Comparison of ENCODE assay signal across 8 mouse cellular contexts in genomic region chr19:48203928-48204470, GRCm38 (mm10). TPM values are rescaled to one million over a fixed set of nuclear protein-coding genes. Genes with fewer than 3 reads are reported as not detected.
DNase-seq lines count a peak whose midpoint lies in the region; ATAC-seq lines count a peak whose summit lies in the region.

No protein-coding gene starts in this region.

- no peak overlapping the region for H3K27ac ChIP-seq in heart, embryonic 11.5 days (ENCODE audit: low read depth, low read length)
- H3K27ac ChIP-seq in kidney, embryonic 14.5 days (ENCODE audit: low read depth, low read length), result no peak overlapping the region
- no peak overlapping the region for H3K27ac ChIP-seq in limb, embryonic 13.5 days
- 0 out of 2 replicates have a peak overlapping the region, but pooled peaks have one; percentile 83 for H3K27ac ChIP-seq in neural tube, embryonic 15.5 days (replicated peaks)

- peaks cover 53% of the 10 kb centered on the region for H3K27me3 ChIP-seq in heart, embryonic 11.5 days (ENCODE audit: control insufficient read depth, insufficient read depth, low read length)
- peaks cover 30% of the 10 kb centered on the region for H3K27me3 ChIP-seq in kidney, embryonic 14.5 days (ENCODE audit: control insufficient read depth, insufficient read depth, low read length)
- peaks cover 56% of the 10 kb centered on the region for H3K27me3 ChIP-seq in limb, embryonic 13.5 days
- no peaks in the 10 kb centered on the region for H3K27me3 ChIP-seq in neural tube, embryonic 15.5 days (replicated peaks)

- peak overlapping the region; percentile 87 for H3K4me2 ChIP-seq in heart, embryonic 11.5 days
- H3K4me2 ChIP-seq in kidney, embryonic 14.5 days (replicated peaks; ENCODE audit: low read depth, low read length), result peak overlapping the region; percentile 98; the same call in 1 of the 2 replicates
- H3K4me2 ChIP-seq in limb, embryonic 13.5 days (replicated peaks), result peak overlapping the region; percentile 96
- peak overlapping the region; percentile 97 for H3K4me2 ChIP-seq in neural tube, embryonic 15.5 days

- peak; percentile 28 to 35 for DNase-seq in cerebellum, adult 18-20 months
- DNase-seq in cerebellum, adult 11-12 months, result no peak
- DNase-seq in embryo, embryonic 10 days (ENCODE audit: low spot score), result peak; percentile 85
- no peak for DNase-seq in spleen, postnatal 14 days (ENCODE audit: low spot score in 2 of 2)

- 3% methylated on average over 22 of the region's 22 CpGs for WGBS in heart, embryonic 11.5 days (ENCODE audit: insufficient replicate concordance)
- 2% methylated on average over 22 of the region's 22 CpGs for WGBS in kidney, embryonic 14.5 days
- 2% methylated on average over 22 of the region's 22 CpGs for WGBS in limb, embryonic 13.5 days
- 2% methylated on average over 22 of the region's 22 CpGs for WGBS in neural tube, embryonic 15.5 days

- H3K4me3 ChIP-seq in heart, embryonic 11.5 days (ENCODE audit: low read depth, low read length), result 0 out of 2 replicates have a peak overlapping the region, but pooled peaks have one; percentile 5
- H3K4me3 ChIP-seq in kidney, embryonic 14.5 days (ENCODE audit: low read length), result peak overlapping the region; percentile 52; the same call in 1 of the 2 replicates
- H3K4me3 ChIP-seq in limb, embryonic 13.5 days, result peak overlapping the region; percentile 62
- H3K4me3 ChIP-seq in neural tube, embryonic 15.5 days (replicated peaks), result peak overlapping the region; percentile 64

- no peaks in the 10 kb centered on the region for H3K9me3 ChIP-seq in heart, embryonic 11.5 days (replicated peaks; ENCODE audit: control insufficient read depth, low read length)
- H3K9me3 ChIP-seq in kidney, embryonic 14.5 days (ENCODE audit: control insufficient read depth, low read length), result no peaks in the 10 kb centered on the region; the same call in 1 of the 2 replicates
- peaks cover 5% of the 10 kb centered on the region; the same call in 1 of the 2 replicates for H3K9me3 ChIP-seq in limb, embryonic 13.5 days
- H3K9me3 ChIP-seq in neural tube, embryonic 15.5 days (replicated peaks), result no peaks in the 10 kb centered on the region

- H3K9ac ChIP-seq in heart, embryonic 11.5 days (ENCODE audit: low read depth, low read length), result no peak overlapping the region
- H3K9ac ChIP-seq in kidney, embryonic 14.5 days (ENCODE audit: low read depth, low read length), result no peak overlapping the region
- H3K9ac ChIP-seq in limb, embryonic 13.5 days, result no peak overlapping the region
- H3K9ac ChIP-seq in neural tube, embryonic 15.5 days (replicated peaks), result peak overlapping the region; percentile 74

- ATAC-seq in heart, embryonic 11.5 days (replicated peaks; ENCODE audit: insufficient number of reproducible peaks, low FRiP score, low TSS enrichment), result no peak
- no peak for ATAC-seq in kidney, embryonic 14.5 days (ENCODE audit: low FRiP score, low TSS enrichment)
- ATAC-seq in limb, embryonic 13.5 days (ENCODE audit: low FRiP score, low read depth), result 0 out of 2 replicates have a peak, but pooled peaks have one; percentile 12
- no peak; the same call in 1 of the 2 replicates for ATAC-seq in neural tube, embryonic 15.5 days (ENCODE audit: low FRiP score)

- no peaks in the 10 kb centered on the region for H3K36me3 ChIP-seq in heart, embryonic 11.5 days (ENCODE audit: control insufficient read depth, insufficient read depth, low read length)
- no peaks in the 10 kb centered on the region for H3K36me3 ChIP-seq in kidney, embryonic 14.5 days (ENCODE audit: control insufficient read depth, insufficient read depth, low read length)
- H3K36me3 ChIP-seq in limb, embryonic 13.5 days, result no peaks in the 10 kb centered on the region
- no peaks in the 10 kb centered on the region for H3K36me3 ChIP-seq in neural tube, embryonic 15.5 days

- H3K4me1 ChIP-seq in heart, embryonic 11.5 days (ENCODE audit: control insufficient read depth, insufficient read depth, low read length), result peaks cover 4% of the 10 kb centered on the region; the same call in 1 of the 2 replicates
- H3K4me1 ChIP-seq in kidney, embryonic 14.5 days (ENCODE audit: control insufficient read depth, insufficient read depth, low read length), result peaks cover 11% of the 10 kb centered on the region; the same call in 1 of the 2 replicates
- peaks cover 24% of the 10 kb centered on the region for H3K4me1 ChIP-seq in limb, embryonic 13.5 days
- peaks cover 29% of the 10 kb centered on the region for H3K4me1 ChIP-seq in neural tube, embryonic 15.5 days

RNA-seq across cellular contexts. Expression of gene Sorcs3, which starts 1.8 kb away (rescaled TPM):
- 0.44 and 0.56 TPM in 2 replicates for polyA plus RNA-seq in heart, embryonic 11.5 days (2014; fragmentation: Nextera tagmentation; extraction: Ambion mirVana)
- 0.89 and 0.99 TPM in 2 replicates for polyA plus RNA-seq in kidney, embryonic 14.5 days (2014; fragmentation: Nextera tagmentation; extraction: Ambion mirVana)
- 4.2 and 4.9 TPM in 2 replicates for polyA plus RNA-seq in limb, embryonic 13.5 days (2015; fragmentation: Nextera tagmentation; extraction: Ambion mirVana)
- 13.6 and 17.4 TPM in 2 replicates for polyA plus RNA-seq in neural tube, embryonic 15.5 days (2015; fragmentation: Nextera tagmentation; extraction: Ambion mirVana)

Comparison
In these comparisons a context has a peak if more than half of its experiments do, and no peak if none do; other contexts are left out.
1. DNase-seq: peak in cerebellum, adult 18-20 months (2 of 2) and embryo, embryonic 10 days (single experiment); none in cerebellum, adult 11-12 months (single experiment) and spleen, postnatal 14 days (0 of 2).
2. H3K4me3 ChIP-seq: peak in every context shown above with its lines; median percentile 64 in neural tube, embryonic 15.5 days; 62 in limb, embryonic 13.5 days; 52 in kidney, embryonic 14.5 days; 5 in heart, embryonic 11.5 days.
3. Peak in every context shown above with its lines, with median percentiles within 50 percentile points of each other: H3K4me2 ChIP-seq.